Mouse (Mus musculus): ENCODE results near the gene Ncapd2. TPM values are rescaled to one million over a fixed set of nuclear protein-coding genes. Genes with fewer than 3 reads are reported as not detected.

The Ncapd2 gene
- polyA plus RNA-seq, 1 experiment from 2014 or later = 37.7 TPM

GRCm38 (mm10) chr6:125175469-125175868, 16.0 kb downstream of the Ncapd2 start:
- WGBS = 92% methylated on average over 5 of the region's 5 CpGs
- Histone ChIP-seq H3K4me2 (ENCODE audit: low read length) (no peak overlapping the region), H3K9ac (ENCODE audit: low read depth, low read length) (no peak overlapping the region), H3K36me3 (ENCODE audit: control insufficient read depth, insufficient read depth, low read length) (peaks cover 67% of the 10 kb centered on the region), H3K27ac (ENCODE audit: low read depth, low read length) (no peak overlapping the region), H3K9me3 (ENCODE audit: control insufficient read depth, low read length) (no peaks in the 10 kb centered on the region), H3K27me3 (replicated peaks; ENCODE audit: control insufficient read depth, insufficient read depth, low read length) (no peaks in the 10 kb centered on the region), H3K4me3 (ENCODE audit: low read length) (no peak overlapping the region), H3K4me1 (ENCODE audit: control insufficient read depth, insufficient read depth, low read depth, low read length) (no peaks in the 10 kb centered on the region)
- no peak for ATAC-seq

GRCm38 (mm10) chr6:125173256-125173655, 18.2 kb downstream of the Ncapd2 start:
- Histone ChIP-seq H3K4me3 (ENCODE audit: low read length) (no peak overlapping the region), H3K9ac (ENCODE audit: low read depth, low read length) (no peak overlapping the region), H3K4me2 (ENCODE audit: low read length) (no peak overlapping the region), H3K4me1 (ENCODE audit: control insufficient read depth, insufficient read depth, low read depth, low read length) (no peaks in the 10 kb centered on the region), H3K36me3 (ENCODE audit: control insufficient read depth, insufficient read depth, low read length) (peaks cover 63% of the 10 kb centered on the region), H3K27me3 (replicated peaks; ENCODE audit: control insufficient read depth, insufficient read depth, low read length) (no peaks in the 10 kb centered on the region), H3K27ac (ENCODE audit: low read depth, low read length) (no peak overlapping the region), H3K9me3 (ENCODE audit: control insufficient read depth, low read length) (no peaks in the 10 kb centered on the region)
- 96% methylated on average over 7 of the region's 7 CpGs for WGBS
- ATAC-seq = no peak

- ATAC-seq = no peak
- Histone ChIP-seq H3K4me3 (ENCODE audit: low read length) (no peak overlapping the region), H3K9ac (ENCODE audit: low read depth, low read length) (no peak overlapping the region), H3K9me3 (ENCODE audit: control insufficient read depth, low read length) (no peaks in the 10 kb centered on the region), H3K27me3 (replicated peaks; ENCODE audit: control insufficient read depth, insufficient read depth, low read length) (no peaks in the 10 kb centered on the region), H3K4me1 (ENCODE audit: control insufficient read depth, insufficient read depth, low read depth, low read length) (peaks cover 2% of the 10 kb centered on the region), H3K4me2 (ENCODE audit: low read length) (no peak overlapping the region), H3K36me3 (ENCODE audit: control insufficient read depth, insufficient read depth, low read length) (peaks cover 56% of the 10 kb centered on the region), H3K27ac (ENCODE audit: low read depth, low read length) (no peak overlapping the region)
- WGBS = 79% methylated on average over 2 of the region's 2 CpGs
Measured at GRCm38 (mm10) chr6:125172474-125172873, 19.0 kb downstream of the Ncapd2 start.

GRCm38 (mm10) chr6:125170194-125170593, 21.3 kb downstream of the Ncapd2 start:
- no peaks in the 10 kb centered on the region for H3K27me3 ChIP-seq (replicated peaks; ENCODE audit: control insufficient read depth, insufficient read depth, low read length)
- no peak overlapping the region for H3K27ac ChIP-seq (ENCODE audit: low read depth, low read length)
- H3K9me3 ChIP-seq (ENCODE audit: control insufficient read depth, low read length) = no peaks in the 10 kb centered on the region
- peaks cover 15% of the 10 kb centered on the region for H3K4me1 ChIP-seq (ENCODE audit: control insufficient read depth, insufficient read depth, low read depth, low read length)
- 81% methylated on average over 6 of the region's 6 CpGs for WGBS
- ATAC-seq = no peak
- H3K36me3 ChIP-seq (ENCODE audit: control insufficient read depth, insufficient read depth, low read length) = peaks cover 42% of the 10 kb centered on the region
- no peak overlapping the region for H3K4me3 ChIP-seq (ENCODE audit: low read length)
- no peak overlapping the region for H3K9ac ChIP-seq (ENCODE audit: low read depth, low read length)
- no peak overlapping the region for H3K4me2 ChIP-seq (ENCODE audit: low read length)

GRCm38 (mm10) chr6:125168086-125168485, 23.4 kb downstream of the Ncapd2 start:
- ATAC-seq = no peak
- Histone ChIP-seq H3K9ac (ENCODE audit: low read depth, low read length) (no peak overlapping the region), H3K27me3 (replicated peaks; ENCODE audit: control insufficient read depth, insufficient read depth, low read length) (no peaks in the 10 kb centered on the region), H3K4me1 (ENCODE audit: control insufficient read depth, insufficient read depth, low read depth, low read length) (peaks cover 25% of the 10 kb centered on the region), H3K9me3 (ENCODE audit: control insufficient read depth, low read length) (no peaks in the 10 kb centered on the region), H3K4me3 (ENCODE audit: low read length) (no peak overlapping the region), H3K4me2 (ENCODE audit: low read length) (no peak overlapping the region), H3K27ac (ENCODE audit: low read depth, low read length) (no peak overlapping the region), H3K36me3 (ENCODE audit: control insufficient read depth, insufficient read depth, low read length) (peaks cover 29% of the 10 kb centered on the region)
- 92% methylated on average over 14 of the region's 14 CpGs for WGBS

- H3K27ac ChIP-seq (ENCODE audit: low read depth, low read length) = peak overlapping the region; percentile 94
- ATAC-seq = 0 out of 2 replicates have a peak, but pooled peaks have one; percentile 14
- H3K4me2 ChIP-seq (ENCODE audit: low read length) = peak overlapping the region; percentile 90
- no peaks in the 10 kb centered on the region for H3K9me3 ChIP-seq (ENCODE audit: control insufficient read depth, low read length)
- peak overlapping the region; percentile 92 for H3K9ac ChIP-seq (ENCODE audit: low read depth, low read length)
- H3K4me1 ChIP-seq (ENCODE audit: control insufficient read depth, insufficient read depth, low read depth, low read length) = peaks cover 25% of the 10 kb centered on the region
- no peaks in the 10 kb centered on the region for H3K27me3 ChIP-seq (replicated peaks; ENCODE audit: control insufficient read depth, insufficient read depth, low read length)
- H3K4me3 ChIP-seq (ENCODE audit: low read length) = peak overlapping the region; percentile 96
- peaks cover 25% of the 10 kb centered on the region; the same call in 1 of the 2 replicates for H3K36me3 ChIP-seq (ENCODE audit: control insufficient read depth, insufficient read depth, low read length)
- WGBS = 21% methylated on average over 9 of the region's 10 CpGs
Measured at GRCm38 (mm10) chr6:125166861-125167650, 24.4 kb downstream of the Ncapd2 start.

GRCm38 (mm10) chr6:125166051-125166751, 25.3 kb downstream of the Ncapd2 start, which contains the start of gene Gapdh:
Gene Gapdh, minus strand, starts transcription at chr6:125166467.
- peaks cover 28% of the 10 kb centered on the region for H3K4me1 ChIP-seq (ENCODE audit: control insufficient read depth, insufficient read depth, low read depth, low read length)
- ATAC-seq = peak; percentile 22
- H3K27ac ChIP-seq (ENCODE audit: low read depth, low read length) = peak within 1 kb of the TSS; percentile 94
- H3K9me3 ChIP-seq (ENCODE audit: control insufficient read depth, low read length) = no peaks in the 10 kb centered on the region
- H3K36me3 ChIP-seq (ENCODE audit: control insufficient read depth, insufficient read depth, low read length) = peaks cover 19% of the 10 kb centered on the region; the same call in 1 of the 2 replicates
- peak within 1 kb of the TSS; percentile 90 for H3K4me2 ChIP-seq (ENCODE audit: low read length)
- H3K27me3 ChIP-seq (replicated peaks; ENCODE audit: control insufficient read depth, insufficient read depth, low read length) = no peaks in the 10 kb centered on the region
- H3K9ac ChIP-seq (ENCODE audit: low read depth, low read length) = peak within 1 kb of the TSS; percentile 92
- peak within 1 kb of the TSS; percentile 96 for H3K4me3 ChIP-seq (ENCODE audit: low read length)
- WGBS = under 1% methylated on average over 18 of the region's 18 CpGs

GRCm38 (mm10) chr6:125165328-125165891, 26.1 kb downstream of the Ncapd2 start:
- Histone ChIP-seq H3K4me3 (ENCODE audit: low read length) (peak overlapping the region; percentile 96), H3K9me3 (ENCODE audit: control insufficient read depth, low read length) (no peaks in the 10 kb centered on the region), H3K4me1 (ENCODE audit: control insufficient read depth, insufficient read depth, low read depth, low read length) (peaks cover 29% of the 10 kb centered on the region), H3K36me3 (ENCODE audit: control insufficient read depth, insufficient read depth, low read length) (peaks cover 12% of the 10 kb centered on the region), H3K4me2 (ENCODE audit: low read length) (peak overlapping the region; percentile 90), H3K27ac (ENCODE audit: low read depth, low read length) (peak overlapping the region; percentile 94), H3K9ac (ENCODE audit: low read depth, low read length) (peak overlapping the region; percentile 92), H3K27me3 (replicated peaks; ENCODE audit: control insufficient read depth, insufficient read depth, low read length) (no peaks in the 10 kb centered on the region)
- peak; percentile 93 for ATAC-seq
- under 1% methylated on average over 33 of the region's 36 CpGs for WGBS

Measured in hindbrain, embryonic 16.5 days (tissue).